Mouse (Mus musculus): ENCODE measurements around the gene Rpl23.

Gene Rpl23

GRCm38 (mm10) chr11:97781832-97782563, at the start of gene Rpl23:
Gene Rpl23 (minus strand): TSS chr11:97782437.
- peak; percentile 97 for DNase-seq (ENCODE audit: low read depth, low spot score)

DNA sequence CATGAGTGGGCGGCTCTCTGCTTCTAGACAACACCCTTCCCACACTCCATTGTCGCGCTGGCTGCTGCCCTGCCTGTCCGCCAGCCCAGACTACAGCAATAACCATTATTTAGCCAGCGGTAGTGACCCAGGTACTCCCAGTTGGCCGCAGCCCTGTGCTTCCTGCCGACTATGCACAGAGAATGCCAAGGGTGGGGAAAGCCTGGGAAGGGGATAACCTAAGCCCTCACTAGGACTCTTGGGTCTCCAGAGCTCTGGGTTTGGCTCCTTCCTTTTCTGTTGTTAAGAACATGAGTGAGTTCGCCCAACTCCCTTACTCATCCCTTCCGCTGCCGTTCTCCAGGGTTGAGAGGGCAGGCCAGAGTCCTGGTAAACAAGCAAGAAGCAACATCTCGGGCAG, 49.8 kb upstream of the Rpl23 start:
- DNase-seq (ENCODE audit: low read depth, low spot score) = peak; percentile 52

DNA sequence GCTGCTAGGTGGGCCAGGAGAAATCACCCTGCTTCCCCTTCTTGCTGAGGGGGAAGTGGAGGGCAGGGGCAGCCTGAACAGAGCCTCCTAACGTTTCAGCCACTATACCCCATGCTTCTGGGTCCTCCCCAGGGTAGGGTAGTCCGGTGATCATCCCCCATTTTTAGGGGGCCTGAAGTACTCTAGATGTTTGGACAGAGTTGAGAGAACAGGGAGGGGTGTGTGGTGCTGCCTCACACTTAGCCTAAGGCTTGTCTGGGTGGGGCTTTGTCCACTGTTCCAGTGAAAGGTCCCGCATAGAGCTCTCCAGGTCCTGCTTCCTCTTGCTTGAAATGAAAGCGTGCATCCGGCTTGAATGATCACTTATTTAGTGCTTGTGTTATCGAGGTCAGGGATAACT, 48.3 kb upstream of the Rpl23 start:
- DNase-seq (ENCODE audit: low read depth, low spot score) = no peak

- DNase-seq (ENCODE audit: low read depth, low spot score) = no peak
These were observed 47.8 kb upstream of the Rpl23 start for GRCm38 (mm10) chr11:97829913-97830476.

- DNase-seq (ENCODE audit: low read depth, low spot score) = no peak
These were observed 47.1 kb upstream of the Rpl23 start for GRCm38 (mm10) chr11:97829365-97829764.

- no peak for DNase-seq (ENCODE audit: low read depth, low spot score)
These were observed 45.4 kb upstream of the Rpl23 start for GRCm38 (mm10) chr11:97827654-97828053.

DNA sequence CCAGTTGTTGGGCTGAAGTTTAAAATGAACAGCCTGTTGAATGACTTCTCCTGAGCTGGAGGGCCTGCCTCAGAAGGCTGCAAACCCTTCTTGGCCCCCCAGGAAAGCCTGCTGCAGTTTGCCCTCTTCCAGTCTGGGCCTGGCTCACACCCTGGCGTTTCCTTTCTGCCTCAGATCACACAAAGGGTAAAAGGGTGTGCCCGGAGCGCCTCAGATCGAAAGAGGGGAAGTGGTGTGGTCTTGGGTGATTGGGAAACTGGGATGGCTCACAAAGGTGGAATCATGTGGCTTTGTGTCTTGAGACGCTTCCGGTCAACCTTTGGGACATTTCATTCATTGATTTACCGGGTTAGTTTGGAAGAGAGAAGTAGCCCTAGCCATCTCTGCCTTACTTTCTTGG, 44.2 kb upstream of the Rpl23 start:
- DNase-seq (ENCODE audit: low read depth, low spot score) = no peak

GRCm38 (mm10) chr11:97825971-97826370, 43.7 kb upstream of the Rpl23 start:
- DNase-seq (ENCODE audit: low read depth, low spot score) = no peak

DNA sequence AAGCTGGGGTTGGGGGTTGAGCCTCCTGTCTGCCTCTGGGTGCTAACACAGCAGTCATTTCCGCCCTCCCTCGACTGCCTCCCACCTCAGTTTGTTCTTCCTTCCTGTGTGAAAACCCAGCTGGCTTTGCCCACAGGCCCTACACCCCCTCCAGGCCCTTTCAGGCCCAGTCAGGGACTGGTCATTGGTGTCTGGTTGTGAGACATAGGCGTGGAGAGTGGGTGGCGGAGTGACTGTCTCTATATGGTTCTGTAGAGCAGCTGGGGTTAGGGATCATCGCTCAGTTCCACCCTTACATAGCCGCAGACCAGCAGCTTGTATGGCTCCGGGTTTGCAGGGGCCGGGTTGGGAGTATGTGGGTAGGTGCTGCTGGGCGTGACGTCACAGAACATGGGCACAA, 43.1 kb upstream of the Rpl23 start:
- DNase-seq (ENCODE audit: low read depth, low spot score) = no peak

GRCm38 (mm10) chr11:97824895-97825294, 42.7 kb upstream of the Rpl23 start:
- no peak for DNase-seq (ENCODE audit: low read depth, low spot score)

- DNase-seq (ENCODE audit: low read depth, low spot score) = no peak
These were observed 41.9 kb upstream of the Rpl23 start for GRCm38 (mm10) chr11:97824168-97824567.

DNA sequence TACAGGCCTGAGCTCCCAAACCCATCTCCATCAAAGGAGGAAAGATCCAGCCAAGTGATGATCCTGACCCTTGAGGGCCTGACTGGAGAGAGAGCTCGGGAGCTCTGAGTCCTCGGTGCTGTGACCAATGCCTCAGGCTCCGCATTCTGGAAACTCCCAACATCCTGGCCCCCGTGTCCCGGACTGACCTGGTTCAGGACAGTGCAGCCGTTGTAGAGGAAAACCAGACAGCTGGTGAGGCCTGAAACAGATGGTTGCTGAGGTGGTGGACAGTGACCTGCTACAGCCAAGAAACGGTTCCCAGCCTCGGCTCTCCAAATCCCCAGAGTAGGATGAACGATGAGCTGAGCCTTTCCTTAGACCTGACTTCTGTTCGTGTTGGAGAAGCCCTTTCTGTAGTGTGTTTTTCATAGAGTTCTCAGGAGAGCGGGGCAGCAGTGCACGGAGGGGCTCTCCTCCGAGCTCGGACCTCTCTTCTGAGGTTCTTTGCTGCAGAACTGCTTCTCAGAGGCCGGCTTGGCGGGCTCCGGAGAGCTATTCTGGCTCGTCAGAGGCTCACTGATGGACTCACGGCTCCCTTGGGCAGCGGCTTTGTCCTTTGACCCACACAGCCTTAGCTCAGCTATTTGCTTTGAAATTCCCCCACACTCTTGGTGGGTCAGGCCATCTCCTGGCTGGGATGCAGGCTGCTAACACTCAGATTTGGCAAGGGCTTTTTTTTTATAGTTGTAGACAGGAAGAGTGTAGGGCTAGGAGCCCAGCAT, 40.8 kb upstream of the Rpl23 start:
- peak; percentile 75 for DNase-seq (ENCODE audit: low read depth, low spot score)

- no peak for DNase-seq (ENCODE audit: low read depth, low spot score)
These were observed 39.3 kb upstream of the Rpl23 start for GRCm38 (mm10) chr11:97821401-97822064.

- DNase-seq (ENCODE audit: low read depth, low spot score) = no peak
These were observed 38.6 kb upstream of the Rpl23 start for GRCm38 (mm10) chr11:97820840-97821239.

- DNase-seq (ENCODE audit: low read depth, low spot score) = no peak
These were observed 37.7 kb upstream of the Rpl23 start for GRCm38 (mm10) chr11:97819923-97820322.

DNA sequence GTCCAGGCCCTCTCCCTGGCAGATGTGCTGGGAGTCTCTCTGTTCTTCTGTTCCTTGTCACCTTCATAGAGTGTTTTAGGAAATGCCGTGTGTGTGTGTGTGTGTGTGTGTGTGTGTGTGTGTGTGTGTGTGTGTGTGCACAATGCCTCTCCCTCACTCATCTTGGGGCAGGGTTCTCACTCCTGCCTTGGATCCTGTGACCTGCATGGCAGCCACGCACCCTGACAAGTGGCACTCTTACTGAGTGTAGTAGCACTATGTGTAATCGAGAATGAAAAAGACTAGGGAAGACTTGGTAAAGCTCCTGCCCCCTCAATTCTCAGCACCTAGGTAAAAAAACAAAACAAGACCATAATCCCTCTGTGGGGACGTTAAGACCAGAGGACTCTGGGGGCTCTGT, 36.9 kb upstream of the Rpl23 start:
- no peak for DNase-seq (ENCODE audit: low read depth, low spot score)

DNA sequence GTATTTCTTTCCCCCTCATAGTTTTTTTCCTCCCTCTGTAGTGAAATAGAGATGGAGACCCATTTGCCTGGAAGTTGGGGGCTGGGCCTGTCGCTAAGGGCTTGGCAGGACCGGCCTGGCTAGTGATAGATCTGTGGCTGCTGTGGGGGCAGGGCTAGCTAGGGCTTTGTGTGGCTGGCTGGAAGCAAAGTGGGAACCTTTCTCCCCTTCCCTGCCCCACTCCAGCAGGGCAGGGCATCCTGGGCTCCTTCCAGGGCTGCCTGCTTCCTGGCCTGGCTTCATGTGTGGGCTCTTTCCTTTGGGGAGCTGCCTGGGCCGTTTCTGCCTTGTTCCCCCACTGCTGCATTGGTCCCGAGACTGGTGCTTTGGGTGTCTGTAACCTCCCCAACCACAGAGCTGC, 36.3 kb upstream of the Rpl23 start:
- no peak for DNase-seq (ENCODE audit: low read depth, low spot score)

DNA sequence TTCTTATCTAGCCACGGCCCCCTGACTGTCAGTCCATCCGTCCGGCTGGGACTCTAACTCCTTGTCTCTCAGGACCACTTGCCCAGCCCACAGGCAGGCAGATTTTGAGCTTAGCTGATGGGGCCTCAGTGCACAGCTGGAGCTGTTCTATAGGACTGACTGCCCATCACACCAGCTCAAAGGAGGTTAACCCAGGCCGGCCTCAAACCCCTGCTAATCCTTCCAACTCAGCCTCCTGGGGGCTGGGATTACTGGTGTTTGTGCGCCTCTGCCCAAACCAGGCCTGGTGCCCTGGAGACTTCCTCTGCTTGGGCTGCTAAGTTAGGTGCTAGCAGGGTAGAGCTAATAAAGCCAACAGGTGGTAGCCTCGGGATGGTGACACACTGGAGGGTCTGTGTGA, 35.8 kb upstream of the Rpl23 start:
- DNase-seq (ENCODE audit: low read depth, low spot score) = no peak

DNA sequence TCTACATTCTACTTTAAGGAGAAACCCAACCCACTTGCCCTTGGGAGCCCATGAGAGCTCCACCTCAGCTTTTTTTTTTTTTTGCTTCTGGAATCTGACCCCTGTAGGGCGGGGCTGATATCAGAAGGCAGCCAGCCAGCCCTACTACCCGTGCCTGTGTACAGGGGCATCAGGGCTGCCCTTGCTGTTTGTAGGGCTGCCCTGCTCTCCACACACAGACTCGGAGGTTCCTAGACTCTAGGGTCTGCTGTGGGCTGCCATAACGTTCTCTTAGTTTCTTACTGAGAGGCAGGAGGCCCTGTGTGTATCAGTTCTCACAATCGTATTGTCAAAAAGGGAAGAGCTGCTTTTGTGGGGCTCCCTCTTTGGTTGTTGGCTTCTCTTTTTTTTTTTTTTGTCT, 35.1 kb upstream of the Rpl23 start:
- no peak for DNase-seq (ENCODE audit: low read depth, low spot score)

GRCm38 (mm10) chr11:97816916-97817315, 34.7 kb upstream of the Rpl23 start:
- DNase-seq (ENCODE audit: low read depth, low spot score) = no peak

DNA sequence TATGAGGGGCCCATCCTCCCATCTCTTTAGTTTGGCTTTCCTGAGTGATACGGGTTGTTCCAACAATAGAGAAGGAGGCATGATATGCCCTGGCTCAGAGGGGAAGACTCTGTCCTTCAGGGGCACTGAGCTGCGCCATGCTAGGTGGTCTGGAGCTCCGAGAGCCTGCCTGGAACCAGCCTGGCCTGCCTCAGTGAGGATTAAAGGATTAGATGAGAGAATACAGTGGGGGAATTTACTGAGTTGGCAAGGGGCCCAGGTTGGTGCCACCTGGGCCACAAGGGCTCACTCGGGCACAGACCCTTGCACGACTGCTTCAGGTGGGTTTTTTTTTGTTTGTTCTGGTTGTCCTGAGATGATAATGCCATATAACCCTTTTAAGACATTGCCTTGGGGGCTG, 33.9 kb upstream of the Rpl23 start:
- no peak for DNase-seq (ENCODE audit: low read depth, low spot score)

GRCm38 (mm10) chr11:97815736-97816135, 33.5 kb upstream of the Rpl23 start:
- DNase-seq (ENCODE audit: low read depth, low spot score) = no peak
